Mouse (Mus musculus) liver, embryonic 15.5 days (tissue): Measurements from ENCODE around the gene Mettl26. TPM values are rescaled to one million over a fixed set of nuclear protein-coding genes. Genes with fewer than 3 reads are reported as not detected.
A peak's percentile ranks its signal among the peaks of the same experiment; 100 is the strongest.

Source experiments
- ATAC-seq: fragments of 200-750 bp; cut with Nextera tagmentation; 2 replicates; pipeline ENCODE4 v1.8.0; 2017; ENCODE audit warnings: moderate number of reproducible peaks, mild to moderate bottlenecking, moderate library complexity; ENCODE audit not compliant: insufficient read depth
- H3K27ac ChIP-seq: fragments of 300-500 bp; sonication (generic); replicated peaks from 2 replicates; pipeline ENCODE4 v1.5.1; 2015; ENCODE audit warnings: mild to moderate bottlenecking, inconsistent platforms
- H3K27me3 ChIP-seq: fragments of 300-500 bp; sonication (generic); 2 replicates; pipeline ENCODE4 v1.6.1; 2015; ENCODE audit warnings: mild to moderate bottlenecking, inconsistent platforms
- H3K36me3 ChIP-seq: fragments of 300-500 bp; sonication (generic); replicated peaks from 2 replicates; pipeline ENCODE4 v1.6.1; 2015; ENCODE audit warnings: moderate library complexity, mild to moderate bottlenecking, inconsistent platforms
- H3K4me1 ChIP-seq: fragments of 300-500 bp; sonication (generic); replicated peaks from 2 replicates; pipeline ENCODE4 v1.6.1; 2015; ENCODE audit warnings: inconsistent platforms
- H3K4me2 ChIP-seq: fragments of 300-500 bp; sonication (generic); 2 replicates; pipeline ENCODE4 v1.6.1; 2015; ENCODE audit warnings: moderate library complexity, mild to moderate bottlenecking, inconsistent platforms
- H3K4me3 ChIP-seq: fragments of 300-500 bp; sonication (generic); replicated peaks from 2 replicates; pipeline ENCODE4 v1.5.1; 2015; ENCODE audit warnings: mild to moderate bottlenecking, inconsistent platforms
- H3K9ac ChIP-seq: fragments of 300-500 bp; sonication (generic); 2 replicates; pipeline ENCODE4 v1.6.1; 2015; ENCODE audit warnings: moderate library complexity, mild to moderate bottlenecking, inconsistent platforms
- H3K9me3 ChIP-seq: fragments of 300-500 bp; sonication (generic); replicated peaks from 2 replicates; pipeline ENCODE4 v1.6.1; 2016; ENCODE audit warnings: inconsistent platforms
- WGBS: fragments of 180-500 bp; shearing (Covaris S2); methylation state at CpG from one replicate; pipeline ENCODE4 v1.1.7; 2015; ENCODE audit warnings: mixed read lengths; ENCODE audit not compliant: insufficient replicate concordance; 5-methylcytosine and 5-hydroxymethylcytosine counted together
- microRNA-seq: library from miRNA; unstranded; fragments of <30 nt; microRNA quantifications from one replicate; pipeline ENCODE4, GENCODE M21; 2016
- polyA plus RNA-seq: library from polyadenylated mRNA; unstranded; fragments of >200 nt; fragmentation: Nextera tagmentation; extraction: Ambion mirVana; gene quantifications from 2 replicates; pipeline ENCODE4 v1.2.1, GENCODE M21; 2015

The Mettl26 gene
- polyA plus RNA-seq, 1 experiment from 2014 or later = 46.4 TPM

DNA sequence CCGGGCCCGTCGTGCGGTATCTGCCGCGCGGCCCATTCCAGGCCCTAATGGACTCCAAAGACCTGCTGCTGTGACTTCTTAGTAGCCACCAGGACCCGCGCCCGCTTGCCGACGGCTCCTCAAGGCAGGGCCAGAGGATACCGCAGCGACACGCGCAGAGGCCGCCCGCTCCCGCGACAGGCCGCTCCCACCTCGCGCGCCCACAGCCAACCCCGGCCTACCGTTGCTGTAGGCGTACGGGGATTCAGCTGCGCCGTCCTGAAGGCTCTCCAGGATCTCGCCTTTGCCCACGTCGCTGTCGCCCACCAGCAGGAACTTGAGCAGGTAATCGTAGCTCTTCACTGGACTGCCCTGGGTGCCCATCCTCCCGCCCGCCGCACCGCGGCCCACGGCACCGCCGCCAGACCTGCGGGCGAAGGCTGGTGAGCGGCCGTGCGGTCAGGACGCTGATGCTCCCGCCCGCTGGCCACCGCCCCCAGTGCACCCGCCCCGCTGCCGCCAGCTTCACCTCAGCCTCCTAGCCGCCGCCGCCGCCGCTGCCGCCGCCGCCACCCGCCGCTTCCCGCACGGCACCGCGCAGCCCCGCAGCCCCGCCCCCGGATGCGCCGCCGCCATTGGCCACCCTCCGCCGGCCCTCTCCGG is 44.4 kb downstream of the Mettl26 start, which contains the start of gene Rab40c:
Gene Rab40c, minus strand, starts transcription at position 584 of the 642 bp plus-strand sequence.
- ATAC-seq = no peak
- H3K4me1 ChIP-seq = peaks cover 62% of the 10 kb centered on the region

DNA sequence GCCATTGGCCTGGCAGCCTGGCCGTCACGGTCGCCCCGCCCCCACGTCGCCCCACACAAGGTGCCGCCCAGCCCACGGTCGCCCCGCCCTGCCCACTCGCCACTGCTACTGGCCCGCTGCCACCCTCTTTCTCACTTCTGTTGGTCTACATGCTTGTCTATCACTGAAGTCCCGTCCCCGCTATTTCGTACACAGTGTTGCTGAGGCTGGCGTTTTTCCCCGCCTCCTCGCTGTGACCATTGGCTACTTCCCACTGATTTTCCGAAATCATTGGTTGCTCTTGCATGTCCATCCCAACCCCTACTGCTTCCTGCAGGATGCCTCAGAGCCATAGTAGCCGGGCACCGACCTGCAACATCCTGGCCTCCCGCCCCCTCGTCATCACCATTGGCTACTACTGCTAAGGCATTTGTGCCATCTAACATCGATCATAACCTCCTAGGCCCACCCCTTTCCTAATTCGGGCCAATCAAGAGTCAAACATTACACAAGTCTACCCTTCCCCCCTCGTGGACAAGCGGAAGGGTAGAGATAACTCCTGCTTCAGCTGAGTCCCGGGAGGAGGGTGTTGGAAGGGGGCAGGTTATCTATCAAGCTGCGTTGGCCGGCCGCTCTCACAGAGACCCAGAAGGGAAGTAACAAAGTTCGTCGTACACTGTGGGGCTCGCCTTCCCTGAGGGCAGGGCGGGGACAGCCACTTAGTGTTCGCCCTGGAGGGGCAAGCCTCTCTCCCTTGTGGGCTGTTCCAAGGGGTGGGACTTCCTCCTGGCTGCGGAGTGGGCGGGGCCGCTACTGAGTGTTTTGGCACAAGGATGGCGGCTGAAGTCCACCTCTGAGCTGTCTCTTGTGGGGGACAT is 45.1 kb downstream of the Mettl26 start:
- H3K27me3 ChIP-seq = no peaks in the 10 kb centered on the region
- peak overlapping the region; percentile 81 for H3K9ac ChIP-seq
- peaks cover 13% of the 10 kb centered on the region for H3K36me3 ChIP-seq
- no peaks in the 10 kb centered on the region for H3K9me3 ChIP-seq
- H3K27ac ChIP-seq = peak overlapping the region; percentile 94
- ATAC-seq = peak; percentile 93
- peaks cover 54% of the 10 kb centered on the region for H3K4me1 ChIP-seq
- H3K4me2 ChIP-seq = peak overlapping the region; percentile 99
- WGBS = under 1% methylated on average over 34 of the region's 40 CpGs
- peak overlapping the region; percentile 88 for H3K4me3 ChIP-seq

More for the DNA sequence above, 44.4 kb downstream of the Mettl26 start, which contains the start of gene Rab40c:
- Histone ChIP-seq H3K9ac (peak within 1 kb of the TSS; percentile 81), H3K36me3 (peaks cover 5% of the 10 kb centered on the region), H3K27me3 (no peaks in the 10 kb centered on the region), H3K4me3 (peak within 1 kb of the TSS; percentile 88), H3K27ac (peak within 1 kb of the TSS; percentile 94), H3K4me2 (peak within 1 kb of the TSS; percentile 99), H3K9me3 (no peaks in the 10 kb centered on the region)
- WGBS = under 1% methylated on average over 62 of the region's 78 CpGs

- Histone ChIP-seq H3K4me3 (no peak overlapping the region), H3K27ac (peak overlapping the region; percentile 53), H3K9me3 (no peaks in the 10 kb centered on the region), H3K36me3 (peaks cover 34% of the 10 kb centered on the region), H3K27me3 (no peaks in the 10 kb centered on the region), H3K9ac (no peak overlapping the region), H3K4me2 (no peak overlapping the region; the same call in 1 of the 2 replicates), H3K4me1 (peaks cover 48% of the 10 kb centered on the region)
- WGBS = 74% methylated on average over 5 of the region's 5 CpGs
- ATAC-seq = no peak
Measured at GRCm38 (mm10) chr17:25922120-25922519, 47.2 kb downstream of the Mettl26 start.

GRCm38 (mm10) chr17:25925348-25925747 is 50.5 kb downstream of the Mettl26 start:
- Histone ChIP-seq H3K9ac (no peak overlapping the region), H3K27ac (0 out of 2 replicates have a peak overlapping the region, but pooled peaks have one; percentile 29), H3K4me1 (peaks cover 28% of the 10 kb centered on the region), H3K36me3 (peaks cover 66% of the 10 kb centered on the region), H3K27me3 (no peaks in the 10 kb centered on the region), H3K9me3 (no peaks in the 10 kb centered on the region), H3K4me2 (no peak overlapping the region), H3K4me3 (no peak overlapping the region)
- no peak for ATAC-seq
- WGBS = 71% methylated on average over 2 of the region's 2 CpGs

Small RNA genes lying within 50 kb of the gene (microRNA-seq; reads per million reads assigned to microRNA genes)
- 0.76 reads per million for gene Mir3082

Other genes with a start within 250 kb of the Mettl26 start
- gene Gng13, start 157.9 kb upstream of the Mettl26 start, polyA plus RNA-seq = not detected in 2 replicates
- gene Chtf18, start 147.7 kb upstream of the Mettl26 start, polyA plus RNA-seq = 21.1 and 24.2 TPM in 2 replicates
- 6.4 and 6.6 TPM in 2 replicates for gene Rpusd1, start 147.4 kb upstream of the Mettl26 start, polyA plus RNA-seq
- gene Mslnl, start 139.0 kb upstream of the Mettl26 start, polyA plus RNA-seq = not detected in 2 replicates
- gene Msln, start 120.7 kb upstream of the Mettl26 start, polyA plus RNA-seq = 2.5 and 2.7 TPM in 2 replicates
- gene Narfl, start 101.3 kb upstream of the Mettl26 start, polyA plus RNA-seq = 13.2 and 14.8 TPM in 2 replicates
- 5.6 and 7.4 TPM in 2 replicates for gene Haghl, start 89.4 kb upstream of the Mettl26 start, polyA plus RNA-seq
- gene Ccdc78, start 88.5 kb upstream of the Mettl26 start, polyA plus RNA-seq = 0.03 and 0.07 TPM in 2 replicates
- gene Fam173a, start 82.2 kb upstream of the Mettl26 start, polyA plus RNA-seq = 54.9 and 59.6 TPM in 2 replicates
- not detected in 2 replicates for gene AC134908.4, start 79.4 kb upstream of the Mettl26 start, polyA plus RNA-seq
- 15.5 and 18.2 TPM in 2 replicates for gene Metrn, start 77.9 kb upstream of the Mettl26 start, polyA plus RNA-seq
- gene Fbxl16, start 66.0 kb upstream of the Mettl26 start, polyA plus RNA-seq = 0.07 and 0.12 TPM in 2 replicates
- 11.7 and 13.0 TPM in 2 replicates for gene Wdr24, start 51.4 kb upstream of the Mettl26 start, polyA plus RNA-seq
- gene Jmjd8, start 46.2 kb upstream of the Mettl26 start, polyA plus RNA-seq = 19.6 and 25.2 TPM in 2 replicates
- gene Stub1, start 41.7 kb upstream of the Mettl26 start, polyA plus RNA-seq = 114 and 130 TPM in 2 replicates
- 0.25 and 0.48 TPM in 2 replicates for gene Rhbdl1, start 37.8 kb upstream of the Mettl26 start, polyA plus RNA-seq
- gene Gm20683, start 33.3 kb upstream of the Mettl26 start, polyA plus RNA-seq = 0.46 and 0.52 TPM in 2 replicates
- 10.8 and 12.6 TPM in 2 replicates for gene Rhot2, start 30.2 kb upstream of the Mettl26 start, polyA plus RNA-seq
- gene Wdr90, start 13.6 kb upstream of the Mettl26 start, polyA plus RNA-seq = 8.1 and 9.3 TPM in 2 replicates
- gene Mcrip2, start 6.3 kb upstream of the Mettl26 start, polyA plus RNA-seq = 37.3 and 39.3 TPM in 2 replicates
- 0.35 and 0.59 TPM in 2 replicates for gene Wfikkn1, start 5.8 kb downstream of the Mettl26 start, polyA plus RNA-seq
- gene Rab40c, start 44.7 kb downstream of the Mettl26 start, polyA plus RNA-seq = 6.6 and 8.4 TPM in 2 replicates
- 156 and 174 TPM in 2 replicates for gene Pigq, start 69.9 kb downstream of the Mettl26 start, polyA plus RNA-seq
- gene Nhlrc4, start 69.9 kb downstream of the Mettl26 start, polyA plus RNA-seq = 6.1 and 6.7 TPM in 2 replicates
- 0.23 and 0.37 TPM in 2 replicates for gene A930017K11Rik, start 77.5 kb downstream of the Mettl26 start, polyA plus RNA-seq
- 9.7 and 11.4 TPM in 2 replicates for gene Capn15, start 110.7 kb downstream of the Mettl26 start, polyA plus RNA-seq
- 2.1 and 2.3 TPM in 2 replicates for gene Rab11fip3, start 194.5 kb downstream of the Mettl26 start, polyA plus RNA-seq
- gene Decr2, start 215.3 kb downstream of the Mettl26 start, polyA plus RNA-seq = 14.7 and 17.2 TPM in 2 replicates
- gene Nme4, start 220.5 kb downstream of the Mettl26 start, polyA plus RNA-seq = 34.6 and 35.5 TPM in 2 replicates
- gene Tmem8, start 238.2 kb downstream of the Mettl26 start, polyA plus RNA-seq = 1.5 and 1.7 TPM in 2 replicates
- gene Mrpl28, start 248.4 kb downstream of the Mettl26 start, polyA plus RNA-seq = 120 and 124 TPM in 2 replicates